Mouse (Mus musculus): ENCODE measurements around the gene Upp1.

The Upp1 gene

DNA sequence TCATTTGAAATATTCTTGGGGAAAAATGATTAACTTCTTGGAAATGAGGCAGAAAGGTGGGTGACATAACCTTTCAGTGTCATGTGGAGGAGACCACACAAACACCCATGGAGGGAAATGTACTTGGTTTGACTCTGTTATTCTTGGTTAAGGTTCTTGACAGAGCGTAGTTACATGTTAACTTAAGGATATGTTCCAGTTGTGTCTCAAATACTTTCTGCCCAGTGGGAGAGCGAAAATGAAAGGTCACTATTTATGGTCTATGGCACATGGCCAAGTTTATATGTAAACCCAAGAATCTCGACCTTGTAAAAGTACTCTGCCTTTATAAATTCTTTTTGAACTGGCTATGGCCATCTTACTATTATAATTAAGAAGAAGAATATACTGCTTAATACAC is 42.0 kb downstream of the Upp1 start:
- DNase-seq (ENCODE audit: low spot score) = no peak

DNA sequence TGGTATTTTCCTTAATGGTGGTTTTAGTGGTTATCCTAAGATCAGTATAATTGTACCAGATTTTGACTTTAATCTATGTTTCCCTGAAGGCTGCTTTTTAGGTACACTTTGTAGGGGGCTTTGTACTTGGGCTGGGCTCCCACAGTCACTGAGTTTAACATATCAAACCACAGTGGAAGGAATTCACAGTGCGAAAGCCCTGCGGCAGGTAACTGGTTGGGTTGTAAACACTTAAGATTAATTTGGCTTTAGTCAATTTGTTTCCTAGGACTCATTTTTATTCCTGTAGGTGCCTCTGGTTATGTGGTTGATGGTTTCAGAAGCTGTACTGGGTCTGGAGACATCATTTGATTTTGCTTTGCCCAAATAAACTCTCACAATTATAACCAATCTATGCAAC is 49.4 kb downstream of the Upp1 start:
- no peak for DNase-seq (ENCODE audit: low spot score)

DNA sequence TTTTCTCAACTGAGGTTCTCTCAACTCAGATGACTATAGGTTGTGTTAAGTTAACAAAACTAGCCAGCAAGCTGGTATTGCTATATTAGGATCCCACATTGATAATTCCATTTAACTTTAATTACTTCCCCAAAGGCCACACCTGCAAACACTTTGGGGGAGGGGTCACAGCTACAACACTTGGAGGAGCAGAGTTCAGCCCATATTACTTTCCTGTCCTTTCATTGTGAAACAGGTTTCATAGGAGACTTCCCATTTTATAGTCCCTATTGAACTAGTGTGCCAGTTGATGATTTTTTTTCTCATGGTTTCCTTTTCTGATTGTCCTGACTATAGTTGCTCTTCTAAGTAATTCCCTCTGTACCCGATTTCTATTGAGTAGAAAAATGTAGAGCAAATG is 63.6 kb downstream of the Upp1 start:
- no peak for DNase-seq (ENCODE audit: low spot score)

Data from layer of hippocampus, adult 11-12 months (tissue).